Mouse (Mus musculus) CD8-positive naive resting alpha-beta T cell, adult 57 days (primary cell): Measurements from ENCODE around the gene Adssl1. TPM values are rescaled to one million over a fixed set of nuclear protein-coding genes. Genes with fewer than 3 reads are reported as not detected.

Experiments
- total RNA-seq: library from RNA; stranded (reverse); gene quantifications from one replicate; pipeline ENCODE4 v1.2.4, GENCODE M21; 2023

Adssl1 gene
- total RNA-seq: 1.5 TPM

GRCm38 (mm10) chr12:112619686-112620353 is at the start of gene Adssl1:
Gene Adssl1, plus strand, starts transcription at chr12:112620045.

GRCm38 (mm10) chr12:112588426-112589256 is 31.2 kb upstream of the Adssl1 start, which contains the start of gene Inf2:
Gene Inf2, plus strand, starts transcription at chr12:112588784.

DNA sequence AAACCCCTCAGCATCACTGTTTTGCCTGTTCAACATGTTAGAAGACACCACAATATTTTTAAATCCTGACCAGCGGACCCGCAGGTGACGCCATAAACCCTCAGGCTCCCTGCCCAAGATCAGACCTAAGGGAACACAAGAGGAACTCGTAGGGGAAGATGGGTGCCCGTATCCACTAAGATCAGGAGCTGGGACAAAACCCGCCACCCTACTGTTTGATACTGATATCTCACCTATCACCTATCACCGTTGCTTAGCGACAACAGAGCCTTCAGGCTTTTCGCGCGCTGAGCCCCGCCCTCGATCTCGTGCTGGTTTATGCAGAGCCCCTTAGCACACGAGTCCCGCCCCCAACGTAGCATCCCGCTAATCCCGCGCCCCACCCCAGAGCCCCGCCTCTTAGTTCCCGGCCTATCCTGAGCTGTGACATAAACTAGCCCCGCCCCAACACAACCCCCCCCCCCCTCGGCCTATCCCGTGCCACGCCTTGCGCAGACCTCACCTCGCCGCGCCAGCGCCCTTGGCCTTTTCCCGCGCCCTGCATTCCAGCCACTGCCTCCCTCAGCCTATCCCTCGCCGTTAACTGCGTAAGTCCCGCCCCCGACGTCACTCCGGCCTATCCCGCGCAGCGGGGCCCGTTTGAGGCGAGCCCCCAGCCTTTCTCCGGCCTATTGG is 24.5 kb downstream of the Adssl1 start, which contains the start of gene Siva1:
Siva1 (plus strand) TSS at position 500 of the 675 bp plus-strand sequence.

GRCm38 (mm10) chr12:112674132-112675011 is 54.5 kb downstream of the Adssl1 start, which contains the start of gene Akt1:
Gene Akt1, minus strand, starts transcription at chr12:112674884.

DNA sequence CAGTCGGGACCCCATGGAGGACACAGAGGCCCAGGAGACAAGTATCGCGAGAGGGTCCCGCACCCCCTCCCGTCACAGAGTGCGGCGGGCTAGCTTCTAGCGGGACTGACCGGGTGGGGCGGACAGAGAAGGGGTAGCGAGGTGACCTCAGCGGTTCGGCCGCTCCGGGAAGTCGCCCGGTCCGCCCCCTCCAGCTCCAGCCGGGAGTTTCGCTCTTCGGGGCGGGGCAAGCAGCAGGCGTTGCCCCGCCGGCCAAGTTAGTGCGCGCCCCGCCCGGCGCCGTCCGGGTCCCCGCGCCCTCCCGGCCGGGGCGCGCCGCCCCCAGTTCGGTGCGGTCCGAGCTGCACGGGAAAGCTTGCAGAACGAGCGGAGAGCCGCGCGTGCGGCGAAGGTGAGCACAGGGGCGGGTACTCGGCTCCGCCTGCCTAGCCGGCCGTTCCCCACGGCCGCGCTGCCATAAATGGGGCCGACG is 58.7 kb downstream of the Adssl1 start, which contains the start of gene Zbtb42:
Zbtb42 (plus strand) TSS at position 274 of the 472 bp plus-strand sequence.

Other genes starting within 250 kb of the Adssl1 start
- not detected for gene A530016L24Rik, start 130.6 kb upstream of the Adssl1 start, total RNA-seq
- gene Tmem179, start 103.3 kb upstream of the Adssl1 start, total RNA-seq: not detected
- 87.6 TPM for gene Inf2, start 31.3 kb upstream of the Adssl1 start, total RNA-seq
- 20.4 TPM for gene Siva1, start 24.6 kb downstream of the Adssl1 start, total RNA-seq
- 74.5 TPM for gene Akt1, start 54.8 kb downstream of the Adssl1 start, total RNA-seq
- 3.1 TPM for gene Zbtb42, start 58.8 kb downstream of the Adssl1 start, total RNA-seq
- 10.2 TPM for gene Cep170b, start 100.4 kb downstream of the Adssl1 start, total RNA-seq
- 24.4 TPM for gene Pld4, start 140.6 kb downstream of the Adssl1 start, total RNA-seq
- gene Ahnak2, start 182.6 kb downstream of the Adssl1 start, total RNA-seq: not detected
- gene Clba1, start 188.9 kb downstream of the Adssl1 start, total RNA-seq: not detected
- 33.8 TPM for gene Cdca4, start 209.4 kb downstream of the Adssl1 start, total RNA-seq
- gene Gpr132, start 248.2 kb downstream of the Adssl1 start, total RNA-seq: 227 TPM